Mouse (Mus musculus) erythroid progenitor cell, adult 5-6 weeks (primary cell): Measurements from ENCODE around the gene Nxt1. TPM values are rescaled to one million over a fixed set of nuclear protein-coding genes. Genes with fewer than 3 reads are reported as not detected.

Experiments
- ATAC-seq: replicated peaks from 2 replicates; pipeline ENCODE4 v1.8.0; 2016; ENCODE audit warnings: moderate number of reproducible peaks, mild to moderate bottlenecking, moderate TSS enrichment, inconsistent platforms; ENCODE audit not compliant: poor library complexity, low FRiP score, severe bottlenecking
- total RNA-seq, 2 experiments: library from RNA; stranded (forward) in 1 of 2; stranded (reverse) in 1 of 2; fragments of 150-400 nt in 1 of 2; fragments of 186-747, 209-891 nt in 1 of 2; gene quantifications; 2 replicates each; pipeline versions ENCODE4 v1.2.3 to v1.2.4; 2015 to 2017; ENCODE audit warnings: low replicate concordance in 2 of 2

The Nxt1 gene
- total RNA-seq (2015; ENCODE audit: low replicate concordance) (55.9 and 62.0 TPM in 2 replicates), total RNA-seq (2017; ENCODE audit: low replicate concordance) (21.4 and 37.2 TPM in 2 replicates)

DNA sequence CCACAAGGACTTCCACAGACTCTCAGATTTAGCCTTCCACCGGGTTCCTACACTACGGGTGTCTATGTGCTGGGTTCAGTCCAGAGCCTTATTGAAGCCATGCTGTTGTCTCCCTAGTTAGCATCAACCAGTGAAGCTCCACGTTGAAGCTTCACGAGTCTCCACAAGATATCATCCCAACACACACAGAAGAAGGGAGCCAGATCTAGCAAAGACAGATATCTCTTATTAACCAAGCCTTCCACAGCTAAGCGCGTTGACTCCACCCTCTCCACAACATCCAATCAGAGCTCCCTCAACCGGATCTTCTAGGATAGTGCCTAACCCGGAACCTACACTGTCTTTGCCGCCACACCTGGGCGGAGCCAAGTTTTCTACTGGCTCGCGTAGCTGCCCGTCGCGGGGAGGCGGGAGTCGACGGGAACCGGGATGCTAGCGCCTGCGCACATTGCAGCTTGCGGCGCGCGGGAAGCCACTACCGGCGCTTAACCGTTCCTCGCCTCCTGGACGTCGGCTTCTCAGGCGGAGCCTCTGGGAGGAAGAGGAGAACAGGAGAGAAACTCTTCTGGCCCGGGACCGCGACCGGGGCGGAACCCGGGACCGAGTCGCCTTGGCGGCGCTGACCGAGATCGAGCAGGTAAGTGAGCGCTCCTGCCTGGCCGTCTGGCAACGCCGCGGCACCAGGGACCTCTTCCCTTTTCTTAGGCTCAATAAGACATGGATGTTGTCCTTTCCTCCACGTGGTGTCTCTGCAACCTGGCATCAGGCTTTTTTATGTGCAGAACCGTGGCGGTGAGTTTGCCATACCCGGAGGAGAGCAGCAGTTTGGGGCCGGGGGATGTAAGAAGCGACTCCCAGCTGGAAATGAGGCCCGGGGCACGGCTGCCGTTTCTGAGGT, at the start of gene Nxt1:
Gene Nxt1 (plus strand): TSS at position 403 of the 898 bp plus-strand sequence.
- ATAC-seq = peak; percentile 94

DNA sequence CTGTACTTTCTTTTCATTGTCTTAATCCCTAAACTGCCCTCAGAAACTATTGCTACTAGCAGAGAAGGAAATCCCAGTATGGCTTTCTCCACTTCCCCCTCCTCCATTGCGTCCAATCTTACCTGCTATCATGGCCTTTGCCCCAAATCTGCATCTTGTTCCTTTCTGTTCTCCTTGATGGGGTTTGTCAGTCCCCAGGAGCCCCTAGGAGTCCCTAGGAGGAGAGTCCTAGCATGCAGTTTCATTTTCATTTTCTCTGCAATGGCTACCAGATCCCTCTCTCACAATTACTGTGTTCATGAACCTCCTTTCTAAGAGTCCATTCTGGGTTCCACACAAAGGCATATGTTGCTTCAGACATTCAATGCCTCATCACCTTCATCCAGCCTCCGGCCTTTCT, 49.3 kb upstream of the Nxt1 start:
- no peak for ATAC-seq

DNA sequence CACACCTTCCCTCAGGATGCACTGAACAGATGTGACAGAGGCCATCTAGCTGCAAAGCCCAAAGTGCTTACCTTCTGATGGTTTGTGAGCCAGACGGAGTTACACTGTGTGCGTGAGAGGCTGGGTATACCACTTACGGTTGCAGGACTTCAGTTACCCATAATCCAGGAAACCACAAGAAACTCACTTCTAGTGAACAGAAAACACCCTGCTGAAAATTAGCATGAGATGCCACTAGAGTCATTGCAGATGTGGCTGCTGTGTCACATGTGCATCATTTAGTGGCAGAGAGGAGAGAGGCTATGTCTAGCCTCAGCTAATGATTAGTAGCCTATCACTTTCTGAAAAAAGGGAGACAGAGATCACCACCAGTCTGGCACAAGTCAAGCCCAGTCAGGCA, 47.9 kb upstream of the Nxt1 start:
- ATAC-seq = no peak

DNA sequence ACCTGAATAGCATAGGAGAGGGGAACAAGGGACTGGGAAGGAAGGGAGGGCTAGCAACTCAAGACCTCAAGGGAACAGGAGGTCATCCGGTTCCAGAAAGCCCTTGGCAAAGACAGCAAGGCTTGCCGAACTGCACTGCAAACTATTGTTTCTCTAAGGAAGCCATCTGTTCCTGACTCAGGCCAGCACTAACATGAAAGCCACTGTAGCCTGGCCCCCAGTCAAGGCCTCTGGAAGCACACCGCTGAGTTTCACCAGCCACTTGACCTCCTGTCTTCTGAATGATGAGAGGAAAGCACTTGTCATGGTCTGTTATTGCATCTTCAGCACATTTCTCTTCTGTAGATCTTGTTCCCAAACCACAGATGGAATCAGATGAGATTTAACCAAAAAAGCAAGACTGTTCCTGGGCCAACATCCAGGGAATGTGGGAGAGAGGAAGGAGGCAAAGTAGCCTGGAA, 45.4 kb upstream of the Nxt1 start:
- ATAC-seq = no peak

DNA sequence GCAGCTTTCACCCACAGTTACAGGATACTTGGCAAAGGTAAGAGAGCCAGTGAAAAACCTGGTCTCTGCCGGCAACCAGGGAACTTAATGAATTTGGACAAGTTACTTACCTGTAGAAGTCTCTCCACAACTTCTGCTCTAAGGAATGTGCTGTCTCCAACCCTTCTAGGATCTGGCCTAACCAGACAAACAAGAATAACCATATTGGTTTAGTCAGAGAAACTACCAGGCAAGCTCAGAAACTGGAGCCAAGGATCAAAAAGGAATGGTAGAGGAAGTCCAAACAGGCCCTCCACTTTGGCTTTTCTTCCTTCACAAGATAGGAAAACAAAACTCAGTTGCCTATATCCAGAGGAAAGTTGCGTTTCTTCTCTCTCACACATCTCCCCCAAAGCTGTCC, 41.4 kb upstream of the Nxt1 start:
- no peak for ATAC-seq

DNA sequence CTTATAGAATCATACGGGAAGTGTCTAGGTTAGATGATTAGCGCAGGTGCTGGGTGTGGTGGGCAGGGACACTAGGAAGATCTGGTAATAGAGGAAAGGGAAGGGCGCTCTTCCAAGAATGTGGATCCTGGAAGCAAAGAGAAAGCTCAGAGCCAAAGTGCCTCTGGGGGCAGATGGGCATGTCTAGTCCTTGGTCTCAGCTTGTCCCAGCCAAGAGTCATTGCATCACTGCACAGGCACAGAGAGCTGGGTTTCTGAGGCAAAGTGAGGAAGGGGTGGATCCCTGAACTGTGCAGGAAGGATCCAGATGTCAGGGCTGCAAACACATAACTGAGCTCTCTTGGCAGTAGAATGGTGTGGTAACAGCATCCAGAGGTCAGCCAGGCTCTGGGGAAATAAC, 40.8 kb upstream of the Nxt1 start:
- ATAC-seq = no peak

DNA sequence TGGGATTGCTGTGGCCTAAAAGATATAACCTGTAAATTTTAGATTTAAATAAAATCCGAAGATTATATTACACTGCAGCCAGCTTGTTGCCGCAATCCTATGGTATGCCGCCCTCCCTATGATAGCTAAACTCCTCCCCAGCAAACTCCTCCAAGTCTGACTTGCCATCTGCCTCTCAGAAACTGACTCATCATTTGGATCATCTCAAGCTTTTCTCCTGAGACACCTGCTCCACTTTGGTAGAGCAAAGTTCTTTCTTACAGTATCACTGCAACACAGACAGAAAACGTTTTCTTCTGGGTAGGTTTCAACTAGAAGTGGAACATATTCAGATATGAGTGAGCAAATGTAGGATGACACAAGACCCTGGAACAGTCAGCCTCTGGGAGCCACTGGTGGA, 37.9 kb upstream of the Nxt1 start:
- no peak for ATAC-seq

DNA sequence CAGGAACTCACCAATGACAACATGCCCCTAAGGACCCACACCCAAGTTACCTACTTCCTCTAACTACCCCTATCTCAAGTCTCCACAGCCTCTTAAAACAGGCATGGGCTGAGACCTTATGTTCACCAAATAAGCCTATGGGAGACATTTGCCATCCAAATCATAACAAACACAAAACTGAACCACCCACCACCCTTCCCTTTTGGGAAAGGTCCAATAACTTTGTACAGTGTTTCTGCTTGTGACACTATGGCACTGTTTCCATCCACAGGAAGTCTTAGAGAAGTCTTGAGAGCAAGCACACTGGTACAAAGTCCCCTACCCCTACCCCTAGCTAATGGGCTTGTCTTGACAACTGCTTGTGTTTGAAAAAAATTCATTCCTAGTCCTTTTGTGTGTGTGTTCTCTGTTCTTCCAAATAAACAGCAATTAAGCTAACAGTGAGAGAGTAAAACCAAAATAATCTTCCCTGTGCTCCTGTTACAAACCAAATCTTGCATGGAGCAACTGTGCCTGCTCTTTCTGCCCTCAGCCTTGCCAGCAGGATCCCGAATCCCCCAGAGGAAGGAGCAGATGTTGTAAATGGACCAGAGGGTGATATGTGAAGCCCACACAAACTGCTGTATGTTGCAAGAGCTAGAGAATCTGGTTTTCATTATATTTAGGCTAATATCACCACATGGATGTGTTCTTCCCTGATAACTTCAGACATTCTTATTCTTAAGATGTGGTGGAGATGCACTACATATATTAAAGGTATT, 29.6 kb upstream of the Nxt1 start:
- ATAC-seq = no peak

DNA sequence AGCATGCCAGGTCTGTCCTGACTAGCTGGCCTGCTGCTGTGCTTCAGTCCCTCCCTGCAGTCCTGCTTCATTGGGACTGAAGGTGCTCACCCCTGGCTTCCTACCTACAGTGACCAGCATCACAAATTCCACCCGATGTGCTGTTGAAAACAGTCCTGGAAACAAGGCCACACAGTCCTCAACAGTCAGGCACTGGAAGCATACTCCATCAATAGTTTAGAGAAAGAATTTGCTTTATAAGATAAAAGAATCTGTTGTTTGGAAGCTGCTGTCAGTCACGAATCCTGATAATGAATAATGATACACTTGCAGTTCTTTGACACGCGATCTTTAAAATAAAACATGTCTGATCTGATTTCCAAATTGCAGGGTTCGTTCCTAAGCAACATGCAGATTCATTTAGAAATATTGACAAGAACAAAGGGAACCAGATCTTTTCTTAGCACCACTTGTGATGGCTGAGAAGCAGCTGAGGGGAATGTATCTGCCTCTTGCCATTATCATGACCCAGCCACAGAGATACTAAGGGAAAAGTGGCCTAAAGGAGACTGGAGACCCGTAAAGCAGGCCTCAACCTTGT, 27.9 kb upstream of the Nxt1 start:
- no peak for ATAC-seq

DNA sequence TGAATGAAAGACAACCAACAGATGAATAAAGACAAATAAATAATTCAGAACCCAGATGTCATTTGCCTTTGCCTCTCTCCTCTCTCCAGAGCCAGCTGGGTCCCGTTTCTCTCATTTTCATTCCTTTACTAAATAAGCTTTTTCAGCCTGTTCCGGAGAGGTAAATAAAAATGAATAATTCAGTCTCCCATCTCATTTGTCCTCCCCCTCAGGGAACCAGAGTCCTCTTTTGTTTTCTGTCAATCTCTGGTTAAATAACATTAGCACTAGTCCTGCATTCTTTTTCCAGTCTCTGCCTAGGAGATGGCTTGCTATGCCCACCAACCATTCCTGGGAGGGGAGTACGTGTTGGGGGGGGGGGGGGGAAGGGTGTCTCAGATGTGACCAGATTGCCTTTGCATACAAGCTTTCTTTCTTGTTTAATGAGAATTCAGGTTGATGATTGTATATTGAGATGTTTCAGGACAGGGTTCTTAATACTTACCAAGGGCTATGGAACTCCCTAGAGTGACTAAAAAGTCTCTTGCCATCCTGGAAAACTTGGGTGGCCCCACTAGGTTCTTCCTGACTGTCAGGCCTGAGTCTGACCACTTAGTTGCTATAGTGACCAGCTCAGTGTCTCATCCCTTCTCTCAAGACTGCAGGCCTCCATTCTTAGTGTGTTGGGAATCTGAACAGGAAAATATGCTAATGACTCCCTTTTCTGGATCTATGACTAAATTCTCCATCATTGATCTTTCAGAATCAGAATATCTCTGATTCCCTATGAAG, 21.6 kb upstream of the Nxt1 start:
- ATAC-seq = no peak

DNA sequence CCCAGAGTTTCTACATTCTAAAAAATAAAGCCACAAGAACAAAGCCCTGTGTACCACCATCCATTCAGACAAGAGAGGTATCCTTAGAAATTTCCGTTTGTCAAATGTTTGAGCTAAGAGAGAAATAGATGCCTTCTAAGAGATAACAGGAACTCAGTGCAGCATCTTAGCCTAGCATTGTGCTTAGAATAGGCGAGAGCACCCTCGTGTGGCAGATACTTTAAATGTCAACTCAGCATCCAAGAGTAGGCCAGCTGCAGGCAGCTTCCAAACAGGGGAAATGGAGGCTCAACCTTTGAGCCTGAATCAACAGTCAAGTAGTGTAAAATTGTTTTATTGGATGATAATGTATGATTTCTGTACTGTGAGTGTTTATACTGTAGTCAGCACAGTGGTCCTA, 17.4 kb upstream of the Nxt1 start:
- ATAC-seq = no peak; the same call in 1 of the 2 replicates

DNA sequence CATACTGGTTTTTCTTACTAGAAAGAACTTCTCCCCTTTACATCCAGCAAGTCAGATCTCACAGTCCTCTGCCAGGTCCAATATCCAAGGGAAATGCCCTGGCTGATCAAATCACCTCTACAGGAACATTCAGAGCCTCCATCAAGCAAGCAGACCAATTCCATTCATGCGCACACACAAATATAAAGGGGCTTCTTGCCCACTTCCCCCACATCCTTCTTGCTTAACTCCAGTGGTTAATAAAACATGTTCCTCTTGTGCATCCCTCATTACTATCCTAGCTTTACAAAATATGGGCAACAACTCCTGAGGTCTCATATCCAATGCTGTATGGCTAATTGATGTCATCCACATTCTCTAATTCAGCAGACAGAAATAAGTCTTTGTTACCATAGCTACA, 8.9 kb upstream of the Nxt1 start:
- no peak for ATAC-seq

DNA sequence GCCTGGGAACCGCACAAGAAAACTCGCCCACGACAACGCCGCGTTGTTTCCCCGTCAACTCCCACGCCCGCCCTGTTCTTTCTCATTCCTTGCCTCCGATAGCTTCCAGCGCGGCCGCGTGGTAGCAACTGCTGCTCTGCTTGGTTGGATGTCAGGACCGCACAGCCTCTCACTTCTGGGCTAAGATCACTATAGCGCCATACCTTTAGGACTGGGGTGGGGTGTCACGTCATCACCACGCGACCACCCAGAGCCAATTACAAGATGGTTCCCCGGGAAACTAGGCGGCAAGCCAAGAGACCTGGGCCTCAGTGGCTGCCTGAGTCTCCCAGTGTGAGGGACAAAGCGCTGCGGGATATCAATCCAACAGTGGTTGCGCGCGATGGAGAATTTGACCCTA, 5.4 kb downstream of the Nxt1 start:
- ATAC-seq = no peak

DNA sequence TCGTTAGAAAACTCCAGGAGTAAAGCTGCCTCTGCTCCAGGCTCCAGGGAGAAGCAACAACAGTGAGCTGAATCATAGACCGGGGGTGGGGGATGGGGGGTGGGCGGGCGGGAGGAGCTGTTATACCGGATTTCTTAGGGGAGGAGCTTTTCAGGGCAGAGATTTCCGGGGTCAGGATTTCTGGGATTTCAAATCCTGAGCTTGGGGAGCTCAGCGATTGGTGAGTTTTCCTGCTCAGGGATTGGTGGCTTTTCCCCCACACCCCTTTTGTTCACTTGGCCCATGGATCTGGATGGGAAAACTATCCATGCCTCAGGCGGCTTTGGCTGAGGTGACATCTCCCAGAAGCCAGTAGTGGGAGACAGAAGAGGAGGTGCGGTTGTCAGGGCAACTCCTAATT, 6.9 kb downstream of the Nxt1 start:
- ATAC-seq = no peak

DNA sequence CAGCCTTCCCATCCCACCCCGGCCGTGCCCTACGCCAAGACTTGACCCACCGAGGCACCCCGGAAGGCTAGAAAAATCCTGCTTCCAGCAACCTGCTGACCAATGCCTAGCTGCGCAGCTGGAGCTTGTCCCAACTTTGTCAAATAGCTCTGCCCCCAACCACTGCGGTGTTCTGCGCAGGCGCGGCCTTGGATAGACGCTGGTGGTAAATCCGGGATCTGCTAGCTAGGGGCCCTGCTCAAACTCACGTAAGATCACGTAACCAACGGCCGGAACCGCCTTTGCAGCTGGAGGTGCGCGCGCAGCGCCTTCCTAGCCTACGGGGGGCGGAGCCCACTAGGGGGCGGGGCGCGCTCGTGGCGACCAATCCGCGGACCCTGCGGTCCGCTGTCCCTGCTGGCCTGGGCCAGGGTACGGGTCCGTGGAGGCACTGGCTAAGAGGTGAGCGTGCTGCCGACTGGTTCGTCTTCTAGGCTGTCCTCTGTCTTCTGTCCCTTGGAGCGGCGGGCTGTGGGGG, 8.4 kb downstream of the Nxt1 start, which contains the start of gene Gzf1:
Gene Gzf1 (plus strand): TSS at position 249 of the 517 bp plus-strand sequence.
- ATAC-seq = peak; percentile 89

DNA sequence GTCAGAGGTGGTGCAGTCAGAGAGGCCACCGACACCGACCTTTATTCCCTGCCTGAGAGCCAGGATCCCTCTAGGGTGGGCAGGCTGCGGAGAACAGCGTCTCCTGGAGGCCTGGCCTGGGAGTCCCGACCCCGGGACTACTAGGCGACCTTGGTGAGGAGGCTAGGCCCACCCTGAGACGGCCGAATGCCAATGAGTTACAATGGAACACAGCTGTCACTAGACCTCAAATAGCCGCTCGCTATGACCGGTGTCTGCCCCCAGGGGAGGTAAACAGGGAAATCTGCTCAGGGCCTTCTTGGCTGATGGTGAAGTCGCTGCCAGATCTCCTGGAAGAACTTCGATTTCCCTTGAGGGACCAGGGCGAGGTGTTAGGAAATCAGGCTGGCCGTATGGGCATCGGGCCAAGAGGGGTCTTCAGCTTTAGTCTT, 9.1 kb downstream of the Nxt1 start:
- ATAC-seq = peak; percentile 73

DNA sequence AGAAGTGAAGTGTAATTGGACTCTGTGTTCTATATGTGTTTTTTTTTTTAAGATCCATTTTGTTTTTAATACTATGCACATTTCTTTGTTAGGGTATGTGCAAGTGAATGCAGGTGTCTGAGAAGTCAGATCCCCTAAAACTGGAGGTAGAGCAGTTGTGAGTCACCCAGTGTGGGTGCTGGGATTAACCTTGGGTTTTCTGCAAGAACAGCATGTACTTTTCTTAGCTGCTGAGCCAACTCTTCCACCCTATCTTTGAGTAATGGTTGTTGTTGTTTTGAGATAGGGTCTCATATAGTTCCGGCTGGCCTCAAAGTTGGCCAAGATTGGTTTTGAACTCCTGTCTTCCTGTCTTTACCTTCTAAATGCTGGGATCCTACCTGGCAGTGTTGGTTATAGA, 10.6 kb downstream of the Nxt1 start:
- no peak for ATAC-seq

DNA sequence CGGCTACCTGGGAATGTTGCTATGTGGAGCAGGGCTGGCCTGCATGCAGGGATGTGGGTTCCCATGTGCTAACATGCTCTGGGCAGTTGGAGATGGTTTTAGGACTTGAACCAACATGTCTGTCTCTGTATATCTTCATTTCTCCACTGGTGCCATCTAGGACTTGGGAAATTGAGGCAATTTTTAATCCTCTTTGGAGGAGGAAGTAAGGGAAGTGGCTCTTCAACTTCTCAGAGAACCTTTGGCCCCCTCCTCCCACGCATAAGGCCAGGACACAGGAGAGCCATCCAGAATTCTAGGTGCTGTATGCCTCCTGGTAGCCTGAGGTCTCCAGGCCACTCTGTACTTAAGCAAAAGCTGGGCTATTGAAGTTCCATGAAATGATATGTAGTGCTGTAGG, 12.6 kb downstream of the Nxt1 start:
- ATAC-seq = no peak

DNA sequence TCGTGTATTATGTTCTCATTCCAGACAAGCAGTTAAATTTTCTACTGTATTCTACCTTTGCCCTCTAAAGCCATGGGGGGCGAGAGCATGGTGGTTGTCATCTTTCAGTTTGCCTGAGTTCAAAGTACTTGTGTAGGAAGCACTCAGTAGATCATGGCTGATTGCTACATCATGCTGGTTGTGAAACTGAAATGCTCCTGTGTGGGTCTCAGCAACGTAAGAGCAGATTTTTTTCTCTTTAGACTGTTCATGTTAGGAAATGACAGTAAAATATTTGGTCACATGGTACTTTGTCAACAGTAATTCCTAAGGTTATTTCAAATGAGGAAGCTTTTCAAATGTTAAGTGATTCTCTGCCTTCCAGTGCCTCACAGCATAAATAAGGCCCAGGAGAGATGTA, 13.3 kb downstream of the Nxt1 start:
- ATAC-seq = no peak
